Mouse (Mus musculus): ENCODE results near the gene Gm10320. TPM values are rescaled to one million over a fixed set of nuclear protein-coding genes. Genes with fewer than 3 reads are reported as not detected.

Gene Gm10320
- polyA plus RNA-seq, 1 experiment = 1.1 TPM

DNA sequence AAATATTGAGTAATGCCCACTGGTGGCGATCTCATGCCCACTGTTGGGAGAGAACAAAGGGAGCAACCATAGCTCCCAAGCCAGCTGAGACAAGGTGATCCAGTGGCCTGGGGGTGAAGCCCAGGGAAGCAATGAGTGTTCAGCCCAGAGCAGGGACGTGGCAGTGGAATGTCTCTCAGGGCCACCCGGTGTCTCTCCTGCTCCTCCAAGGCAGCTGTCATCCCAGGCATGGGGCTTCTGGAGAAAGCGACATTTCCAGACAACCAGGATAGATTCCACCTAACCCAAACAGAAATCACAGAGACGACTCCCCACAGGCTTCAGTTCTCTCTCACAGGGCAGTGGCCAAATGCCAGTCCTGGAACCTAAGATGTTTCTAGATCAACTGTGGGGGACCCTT, 6.4 kb downstream of the Gm10320 start:
- no peaks in the 10 kb centered on the region for H3K4me1 ChIP-seq (ENCODE audit: control insufficient read depth, insufficient read depth, insufficient read length, low read length)
- no peak overlapping the region for H3K27ac ChIP-seq (ENCODE audit: insufficient read depth, low read depth, low read length)
- H3K36me3 ChIP-seq (ENCODE audit: control insufficient read depth, insufficient read depth, low read length) = no peaks in the 10 kb centered on the region
- TF ChIP-seq POLR2A (IDR thresholded peaks at IDR 0.05; ENCODE audit: low read depth, low read length) (no peak), CTCF (IDR thresholded peaks at IDR 0.05; ENCODE audit: extremely low read depth, insufficient read length, insufficient replicate concordance, low read depth, low read length) (no peak)
- no peaks in the 10 kb centered on the region for H3K27me3 ChIP-seq (ENCODE audit: control insufficient read depth, insufficient read depth, low read length)
- WGBS = 82% methylated on average over 5 of the region's 5 CpGs
- H3K4me3 ChIP-seq (ENCODE audit: low read depth, low read length) = no peak overlapping the region

GRCm38 (mm10) chr13:98477991-98478390, 13.8 kb downstream of the Gm10320 start:
- peaks cover 2% of the 10 kb centered on the region; the same call in 1 of the 2 replicates for H3K27me3 ChIP-seq (ENCODE audit: control insufficient read depth, insufficient read depth, low read length)
- WGBS = 71% methylated on average over 3 of the region's 3 CpGs

GRCm38 (mm10) chr13:98476839-98477495, 14.8 kb downstream of the Gm10320 start:
- peaks cover 2% of the 10 kb centered on the region; the same call in 1 of the 2 replicates for H3K27me3 ChIP-seq (ENCODE audit: control insufficient read depth, insufficient read depth, low read length)
- H3K4me3 ChIP-seq (ENCODE audit: low read depth, low read length) = no peak overlapping the region
- H3K27ac ChIP-seq (ENCODE audit: insufficient read depth, low read depth, low read length) = no peak overlapping the region
- no peaks in the 10 kb centered on the region for H3K36me3 ChIP-seq (ENCODE audit: control insufficient read depth, insufficient read depth, low read length)
- no peaks in the 10 kb centered on the region for H3K4me1 ChIP-seq (ENCODE audit: control insufficient read depth, insufficient read depth, insufficient read length, low read length)
- WGBS = 58% methylated on average over 4 of the region's 4 CpGs
- no peak for TF ChIP-seq CTCF (IDR thresholded peaks at IDR 0.05; ENCODE audit: extremely low read depth, insufficient read length, insufficient replicate concordance, low read depth, low read length)
- no peak for TF ChIP-seq POLR2A (IDR thresholded peaks at IDR 0.05; ENCODE audit: low read depth, low read length)

More at GRCm38 (mm10) chr13:98477991-98478390, 13.8 kb downstream of the Gm10320 start:
- Histone ChIP-seq H3K4me3 (ENCODE audit: low read depth, low read length) (no peak overlapping the region), H3K4me1 (ENCODE audit: control insufficient read depth, insufficient read depth, insufficient read length, low read length) (no peaks in the 10 kb centered on the region), H3K36me3 (ENCODE audit: control insufficient read depth, insufficient read depth, low read length) (no peaks in the 10 kb centered on the region), H3K27ac (ENCODE audit: insufficient read depth, low read depth, low read length) (no peak overlapping the region)
- no peak for TF ChIP-seq POLR2A (IDR thresholded peaks at IDR 0.05; ENCODE audit: low read depth, low read length)
- no peak for TF ChIP-seq CTCF (IDR thresholded peaks at IDR 0.05; ENCODE audit: extremely low read depth, insufficient read length, insufficient replicate concordance, low read depth, low read length)

- H3K27ac ChIP-seq (ENCODE audit: insufficient read depth, low read depth, low read length) = no peak overlapping the region
- no peak overlapping the region for H3K4me3 ChIP-seq (ENCODE audit: low read depth, low read length)
- no peaks in the 10 kb centered on the region for H3K36me3 ChIP-seq (ENCODE audit: control insufficient read depth, insufficient read depth, low read length)
- 43% methylated on average over 14 of the region's 14 CpGs for whole genome bisulfite sequencing
- peaks cover 2% of the 10 kb centered on the region; the same call in 1 of the 2 replicates for H3K27me3 ChIP-seq (ENCODE audit: control insufficient read depth, insufficient read depth, low read length)
- TF ChIP-seq CTCF (IDR thresholded peaks at IDR 0.05; ENCODE audit: extremely low read depth, insufficient read length, insufficient replicate concordance, low read depth, low read length) (no peak), POLR2A (IDR thresholded peaks at IDR 0.05; ENCODE audit: low read depth, low read length) (no peak)
- no peaks in the 10 kb centered on the region for H3K4me1 ChIP-seq (ENCODE audit: control insufficient read depth, insufficient read depth, insufficient read length, low read length)
These were observed 15.5 kb downstream of the Gm10320 start for GRCm38 (mm10) chr13:98476175-98476838.

DNA sequence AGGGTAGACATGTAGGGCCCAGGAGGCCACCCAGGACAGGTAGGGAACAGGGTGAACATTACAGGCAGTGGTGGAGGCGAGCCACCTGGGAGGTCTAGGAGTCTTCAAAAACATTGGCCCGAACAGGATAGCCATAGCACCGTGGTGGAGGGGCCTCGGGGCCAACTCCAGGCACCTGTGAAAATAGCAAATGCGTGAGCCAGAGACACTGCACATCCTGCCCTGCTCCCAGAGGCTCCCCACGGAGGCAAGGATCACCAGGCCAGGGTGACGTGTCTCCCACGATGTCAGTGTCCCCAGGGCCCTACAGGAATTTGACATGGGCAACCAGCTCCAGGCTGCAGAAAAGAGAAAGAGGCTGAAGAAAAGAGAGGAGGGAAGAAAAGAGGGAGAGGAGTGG, 16.1 kb downstream of the Gm10320 start:
- 58% methylated on average over 8 of the region's 8 CpGs for WGBS
- Histone ChIP-seq H3K4me1 (ENCODE audit: control insufficient read depth, insufficient read depth, insufficient read length, low read length) (no peaks in the 10 kb centered on the region), H3K36me3 (ENCODE audit: control insufficient read depth, insufficient read depth, low read length) (no peaks in the 10 kb centered on the region), H3K4me3 (ENCODE audit: low read depth, low read length) (no peak overlapping the region), H3K27ac (ENCODE audit: insufficient read depth, low read depth, low read length) (no peak overlapping the region), H3K27me3 (ENCODE audit: control insufficient read depth, insufficient read depth, low read length) (peaks cover 2% of the 10 kb centered on the region; the same call in 1 of the 2 replicates)
- no peak for TF ChIP-seq POLR2A (IDR thresholded peaks at IDR 0.05; ENCODE audit: low read depth, low read length)
- no peak for TF ChIP-seq CTCF (IDR thresholded peaks at IDR 0.05; ENCODE audit: extremely low read depth, insufficient read length, insufficient replicate concordance, low read depth, low read length)

GRCm38 (mm10) chr13:98473034-98473433, 18.8 kb downstream of the Gm10320 start:
- H3K27me3 ChIP-seq (ENCODE audit: control insufficient read depth, insufficient read depth, low read length) = peaks cover 2% of the 10 kb centered on the region; the same call in 1 of the 2 replicates
- 63% methylated on average over 4 of the region's 4 CpGs for WGBS
- no peak overlapping the region for H3K27ac ChIP-seq (ENCODE audit: insufficient read depth, low read depth, low read length)
- TF ChIP-seq POLR2A (IDR thresholded peaks at IDR 0.05; ENCODE audit: low read depth, low read length) (no peak), CTCF (IDR thresholded peaks at IDR 0.05; ENCODE audit: extremely low read depth, insufficient read length, insufficient replicate concordance, low read depth, low read length) (no peak)
- no peaks in the 10 kb centered on the region for H3K36me3 ChIP-seq (ENCODE audit: control insufficient read depth, insufficient read depth, low read length)
- H3K4me3 ChIP-seq (ENCODE audit: low read depth, low read length) = no peak overlapping the region
- H3K4me1 ChIP-seq (ENCODE audit: control insufficient read depth, insufficient read depth, insufficient read length, low read length) = no peaks in the 10 kb centered on the region

DNA sequence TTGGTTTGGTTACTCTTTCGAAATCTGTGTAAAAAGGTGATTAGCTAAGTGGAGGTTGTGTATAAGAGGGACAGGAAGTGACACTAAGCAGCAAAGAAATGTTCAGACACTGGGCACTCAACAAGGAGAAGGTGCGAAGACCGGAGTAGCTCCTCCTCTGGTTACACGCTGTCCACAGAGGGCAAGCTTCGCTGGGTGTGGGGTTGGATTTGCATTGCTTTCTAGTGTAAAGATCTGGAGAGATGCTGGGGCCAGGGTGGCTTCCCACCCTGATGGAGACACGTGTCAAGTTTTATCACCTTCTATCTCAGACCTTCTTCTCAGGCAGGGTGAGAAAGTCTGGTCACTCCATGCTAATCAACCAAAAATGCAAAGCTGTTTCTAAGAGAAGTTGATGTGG, 20.0 kb downstream of the Gm10320 start:
- Histone ChIP-seq H3K36me3 (ENCODE audit: control insufficient read depth, insufficient read depth, low read length) (no peaks in the 10 kb centered on the region), H3K27ac (ENCODE audit: insufficient read depth, low read depth, low read length) (no peak overlapping the region), H3K27me3 (ENCODE audit: control insufficient read depth, insufficient read depth, low read length) (peaks cover 2% of the 10 kb centered on the region; the same call in 1 of the 2 replicates), H3K4me3 (ENCODE audit: low read depth, low read length) (no peak overlapping the region), H3K4me1 (ENCODE audit: control insufficient read depth, insufficient read depth, insufficient read length, low read length) (no peaks in the 10 kb centered on the region)
- TF ChIP-seq POLR2A (IDR thresholded peaks at IDR 0.05; ENCODE audit: low read depth, low read length) = no peak
- no peak for TF ChIP-seq CTCF (IDR thresholded peaks at IDR 0.05; ENCODE audit: extremely low read depth, insufficient read length, insufficient replicate concordance, low read depth, low read length)
- 62% methylated on average over 6 of the region's 6 CpGs for WGBS

Measured in small intestine, adult 2 months (tissue).